Mouse (Mus musculus) liver, adult 2 months (tissue): ENCODE data around the gene Irgq.

ENCODE experiments used
- CTCF ChIP-seq: fragments of 200-500 bp; IDR thresholded peaks from 2 replicates; pipeline ENCODE4 v1.5.1; 2011; ENCODE audit warnings: low read depth, low read length, control low read depth
- POLR2A ChIP-seq: fragments of 200-500 bp; IDR thresholded peaks from 2 replicates; pipeline ENCODE4 v1.6.1; 2011; ENCODE audit warnings: low read length, control low read depth; ENCODE audit not compliant: insufficient read depth; ENCODE audit errors: extremely low read depth

DNA sequence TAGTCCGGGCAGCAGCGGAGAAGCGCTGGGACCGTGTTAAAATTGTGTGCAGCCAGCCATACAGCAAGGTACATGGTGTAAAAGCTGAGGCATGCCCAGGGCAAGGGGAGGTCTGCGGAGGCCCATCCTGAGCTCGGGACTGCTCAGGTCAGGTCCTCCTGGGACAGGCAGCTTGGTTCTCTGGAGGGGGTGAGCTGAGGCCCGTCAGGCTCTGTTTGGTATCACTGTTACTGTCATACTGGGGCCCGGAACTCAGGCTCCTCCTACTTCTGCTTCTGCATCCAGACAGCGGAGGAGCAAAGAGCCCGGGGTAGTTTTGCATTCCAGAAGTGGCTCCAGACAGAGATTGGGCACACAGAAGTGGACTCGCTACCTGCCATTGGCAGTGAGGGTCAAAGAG is 35.1 kb downstream of the Irgq start:
- no peak for TF ChIP-seq POLR2A
- no peak for TF ChIP-seq CTCF
